Mouse (Mus musculus): ENCODE results near the gene Il20rb.

GRCm38 (mm10) chr9:100416299-100416698 lies 70.3 kb downstream of the Il20rb start:
- TF ChIP-seq CTCF (IDR thresholded peaks at IDR 0.05; ENCODE audit: low read depth, low read length) (no peak), POLR2A (IDR thresholded peaks at IDR 0.05; ENCODE audit: insufficient read depth, low read length) (no peak), EP300 (IDR thresholded peaks at IDR 0.05; ENCODE audit: insufficient read depth, low read depth, low read length) (no peak)
